Mouse (Mus musculus): Measurements from ENCODE around the gene Mettl2. TPM values are rescaled to one million over a fixed set of nuclear protein-coding genes. Genes with fewer than 3 reads are reported as not detected.
A peak's percentile ranks its signal among the peaks of the same experiment; 100 is the strongest.
"Not testable (repeated sequence)": the region's sequence is repeated elsewhere in the genome, so short reads cannot be mapped to it uniquely, and the experiment has no call there.

Gene Mettl2
- total RNA-seq (2018; cell fraction: chromatin; rRNA removed), result 10 to 100 TPM in 25 of 26 experiments, 1 to 10 TPM in 1; 7.9 to 53.9 (median 30.4) TPM
- total RNA-seq (2018; cell fraction: cytosol; rRNA removed), result 10 to 100 TPM in 18 of 26 experiments, 1 to 10 TPM in 8; 7.4 to 14.4 (median 11.5) TPM
- total RNA-seq (2018; cell fraction: nucleus; rRNA removed), result 10 to 100 TPM in 25 of 26 experiments, 1 to 10 TPM in 1; 10.0 to 43.0 (median 20.0) TPM
- polyA plus RNA-seq (2018), result 11.3 to 21.5 TPM (median 16.6 TPM) in 3 replicates

DNA sequence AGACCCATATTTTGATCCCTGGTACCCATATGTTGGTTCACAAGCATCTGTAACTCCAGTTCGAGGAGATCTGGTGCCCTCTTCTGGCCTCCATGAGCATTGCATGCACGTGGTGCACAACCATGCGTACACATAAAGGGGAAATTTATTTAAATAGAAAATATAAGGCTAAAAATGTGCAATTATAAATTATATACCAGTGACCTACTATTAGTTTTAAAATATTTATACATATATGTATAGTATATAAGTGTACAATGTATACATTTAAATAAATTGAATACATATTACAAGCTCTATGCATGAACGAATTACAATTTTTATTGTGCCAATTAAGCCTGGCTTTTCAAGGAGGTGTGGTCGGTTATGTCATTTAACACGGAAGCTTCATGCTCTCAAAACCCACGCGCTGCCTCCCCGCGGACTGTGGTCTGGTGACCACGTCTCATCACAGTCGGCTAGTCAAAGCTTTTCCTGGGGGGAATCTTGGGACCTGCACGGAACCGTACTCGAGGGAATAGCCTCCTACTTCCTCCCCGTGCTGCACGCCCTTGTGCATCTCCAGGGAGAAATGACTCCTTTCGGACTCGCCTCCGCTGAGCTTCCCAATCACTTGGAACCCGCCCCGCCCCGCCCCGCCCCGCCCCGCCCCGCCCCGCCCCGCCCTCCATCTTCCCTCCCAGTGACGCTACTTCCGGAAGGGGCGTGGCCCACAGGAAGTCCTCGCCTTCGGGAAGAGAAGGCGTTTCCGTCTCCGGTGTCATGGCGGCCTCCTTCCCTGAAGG is at the start of gene Mettl2:
TSS of gene Mettl2 (plus strand) at position 691 of the 785 bp plus-strand sequence.
- WGBS (ENCODE audit: missing documents), result 2% methylated on average over 28 of the region's 38 CpGs
- peak within 1 kb of the TSS; percentile 28; the same call in 1 of the 2 replicates for H3K27ac ChIP-seq
- H3K4me3 ChIP-seq (ENCODE audit: inconsistent target), result peak within 1 kb of the TSS; percentile 78
- no peaks in the 10 kb centered on the region for H3K36me3 ChIP-seq (ENCODE audit: inconsistent target)
- peaks cover 36% of the 10 kb centered on the region for H3K79me2 ChIP-seq (ENCODE audit: inconsistent target)

DNA sequence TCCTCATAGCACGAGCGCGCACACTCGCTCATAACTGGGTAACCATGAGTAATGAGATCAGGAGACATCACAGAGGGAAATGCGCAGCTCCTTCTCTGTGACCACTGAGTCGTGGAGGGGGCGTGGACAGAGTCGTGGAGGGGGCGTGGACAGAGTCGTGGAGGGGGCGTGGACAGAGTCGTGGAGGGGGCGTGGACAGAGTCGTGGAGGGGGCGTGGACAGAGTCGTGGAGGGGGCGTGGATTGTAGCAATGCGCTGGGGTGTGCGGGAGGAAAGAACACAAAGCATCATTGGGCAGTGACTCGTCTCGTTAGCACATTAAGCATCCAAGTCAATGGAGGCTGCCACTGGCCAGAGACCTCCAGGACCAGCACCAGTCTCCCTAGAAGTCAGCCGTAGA is 13.8 kb upstream of the Mettl2 start:
- H3K36me3 ChIP-seq (ENCODE audit: inconsistent target); H3K4me3 ChIP-seq (ENCODE audit: inconsistent target); H3K79me2 ChIP-seq (ENCODE audit: inconsistent target); H3K27ac ChIP-seq: not testable (repeated sequence)
- 82% methylated on average over 21 of the region's 22 CpGs for WGBS (ENCODE audit: missing documents)

DNA sequence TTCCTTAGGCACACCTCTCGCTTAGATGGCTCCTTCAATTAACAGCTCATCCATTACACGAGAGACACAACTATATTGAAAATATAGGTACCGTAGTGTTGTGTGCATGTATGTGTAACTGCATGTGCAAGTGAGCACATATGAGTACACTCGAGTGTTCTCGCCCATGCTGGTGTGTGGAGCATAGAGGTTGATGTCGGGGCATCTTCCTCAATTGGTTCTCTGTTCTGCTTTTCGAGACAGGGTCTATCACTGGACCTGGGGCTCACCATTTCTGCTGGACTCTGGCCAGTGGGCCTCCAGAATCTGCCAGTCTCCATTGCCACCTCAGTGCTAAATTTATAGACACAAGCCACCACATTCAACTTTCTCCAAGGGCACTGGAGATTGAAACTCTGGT is 8.4 kb upstream of the Mettl2 start:
- H3K36me3 ChIP-seq (ENCODE audit: inconsistent target), result no peaks in the 10 kb centered on the region
- H3K27ac ChIP-seq, result no peak overlapping the region
- H3K4me3 ChIP-seq (ENCODE audit: inconsistent target), result no peak overlapping the region
- WGBS (ENCODE audit: missing documents), result 64% methylated on average over 7 of the region's 7 CpGs
- H3K79me2 ChIP-seq (ENCODE audit: inconsistent target), result no peaks in the 10 kb centered on the region

DNA sequence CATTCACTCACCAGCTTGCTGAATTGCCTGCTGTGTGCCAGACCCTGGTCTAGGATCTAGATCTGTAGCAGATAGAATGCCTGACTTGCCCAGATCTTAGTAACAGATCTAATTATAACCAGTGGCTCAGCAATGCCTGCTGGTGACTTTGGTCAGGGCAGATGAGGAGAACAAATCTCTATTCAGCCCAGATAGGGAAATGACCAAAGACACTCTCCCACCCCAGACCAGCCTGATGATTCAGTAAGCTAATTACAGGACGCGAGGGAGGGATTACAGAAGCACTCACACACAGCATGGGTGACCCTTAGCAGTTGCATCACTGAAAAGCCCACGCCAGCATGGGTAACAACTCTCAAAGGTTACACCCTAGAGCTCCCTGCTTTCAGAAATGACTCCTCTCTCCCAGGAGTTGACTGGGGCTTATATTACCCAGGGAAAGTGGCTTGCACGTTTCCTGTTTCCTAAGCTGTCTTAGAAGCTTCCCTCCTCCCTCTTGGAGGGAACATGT is 5.6 kb upstream of the Mettl2 start:
- 31% methylated on average over 3 of the region's 4 CpGs for WGBS (ENCODE audit: missing documents)
- no peak overlapping the region for H3K4me3 ChIP-seq (ENCODE audit: inconsistent target)
- H3K79me2 ChIP-seq (ENCODE audit: inconsistent target), result no peaks in the 10 kb centered on the region
- H3K27ac ChIP-seq, result 0 out of 2 replicates have a peak overlapping the region, but pooled peaks have one; percentile 7
- no peaks in the 10 kb centered on the region for H3K36me3 ChIP-seq (ENCODE audit: inconsistent target)

DNA sequence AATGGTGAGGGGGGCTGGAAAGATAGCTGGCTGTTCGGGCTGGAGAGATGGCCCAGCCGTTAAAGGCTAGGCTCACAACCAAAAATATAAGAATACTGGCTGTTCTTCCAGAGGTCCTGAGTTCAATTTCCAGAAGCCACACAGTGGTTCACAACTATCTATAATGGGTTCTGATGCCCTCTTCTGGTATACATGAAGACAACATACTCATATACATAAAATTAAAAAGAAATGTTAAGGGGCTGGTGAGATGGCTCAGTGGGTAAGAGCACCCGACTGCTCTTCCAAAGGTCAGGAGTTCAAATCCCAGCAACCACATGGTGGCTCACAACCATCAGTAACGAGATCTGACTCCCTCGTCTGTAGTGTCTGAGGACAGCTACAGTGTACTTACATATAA is 4.4 kb upstream of the Mettl2 start:
- not testable (repeated sequence) for H3K27ac ChIP-seq; H3K4me3 ChIP-seq (ENCODE audit: inconsistent target); H3K36me3 ChIP-seq (ENCODE audit: inconsistent target); H3K79me2 ChIP-seq (ENCODE audit: inconsistent target)
- 78% methylated on average over 5 of the region's 5 CpGs for WGBS (ENCODE audit: missing documents)

DNA sequence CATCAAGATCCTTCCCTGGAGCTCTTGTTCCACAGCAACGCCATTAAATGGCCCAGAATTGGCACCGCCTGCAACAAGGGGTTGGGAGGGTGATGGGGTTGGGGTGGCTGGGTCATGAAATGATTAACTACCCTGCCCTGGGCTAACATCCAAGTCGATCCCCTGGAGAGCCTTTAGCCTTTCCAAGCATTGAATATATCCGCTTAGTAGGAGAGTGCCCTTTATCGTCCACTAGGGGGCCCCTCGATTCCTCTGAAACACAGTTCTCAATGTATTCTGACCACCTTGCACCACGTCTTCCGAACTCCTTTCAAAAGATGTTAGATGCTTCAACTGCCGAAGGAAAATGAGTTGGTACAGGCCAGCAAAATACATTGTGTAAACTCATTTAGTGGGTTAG is 2.2 kb upstream of the Mettl2 start:
- WGBS (ENCODE audit: missing documents), result 4% methylated on average over 9 of the region's 9 CpGs
- H3K4me3 ChIP-seq (ENCODE audit: inconsistent target), result no peak overlapping the region
- no peak overlapping the region for H3K27ac ChIP-seq

DNA sequence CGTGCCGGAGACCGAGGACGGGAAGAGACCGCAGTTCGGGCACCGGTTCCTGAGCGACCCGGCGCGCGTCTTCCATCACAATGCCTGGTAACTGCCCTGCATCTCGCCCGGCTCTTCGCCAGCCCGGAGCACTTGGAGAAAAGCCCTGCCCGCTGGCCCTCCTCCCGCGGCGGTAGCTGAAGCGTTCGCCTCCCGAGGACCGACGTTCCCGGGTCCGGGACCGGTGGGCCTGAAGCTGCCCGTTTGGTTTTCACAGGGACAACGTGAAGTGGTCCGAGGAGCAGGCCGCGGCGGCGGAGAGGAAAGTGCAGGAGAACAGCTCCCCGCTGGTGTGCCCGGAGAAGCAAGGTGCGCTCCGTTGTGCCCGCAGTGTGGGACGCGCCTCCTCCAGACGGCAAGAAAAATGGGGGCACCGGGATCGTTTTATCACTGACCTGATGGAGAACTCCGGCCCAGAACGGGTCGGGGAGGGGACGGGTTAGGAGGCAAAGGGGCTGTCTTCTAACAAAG is 350 bp downstream of the Mettl2 start:
- H3K27ac ChIP-seq, result no peak overlapping the region
- peaks cover 36% of the 10 kb centered on the region for H3K79me2 ChIP-seq (ENCODE audit: inconsistent target)
- H3K4me3 ChIP-seq (ENCODE audit: inconsistent target), result peak overlapping the region; percentile 78
- 0 out of 2 replicates have a peak, but pooled peaks cover 2% of the 10 kb centered on the region for H3K36me3 ChIP-seq (ENCODE audit: inconsistent target)
- under 1% methylated on average over 46 of the region's 49 CpGs for WGBS (ENCODE audit: missing documents)

More for the DNA sequence above, 2.2 kb upstream of the Mettl2 start:
- Histone ChIP-seq H3K36me3 (ENCODE audit: inconsistent target) (no peaks in the 10 kb centered on the region), H3K79me2 (ENCODE audit: inconsistent target) (peaks cover 26% of the 10 kb centered on the region)

DNA sequence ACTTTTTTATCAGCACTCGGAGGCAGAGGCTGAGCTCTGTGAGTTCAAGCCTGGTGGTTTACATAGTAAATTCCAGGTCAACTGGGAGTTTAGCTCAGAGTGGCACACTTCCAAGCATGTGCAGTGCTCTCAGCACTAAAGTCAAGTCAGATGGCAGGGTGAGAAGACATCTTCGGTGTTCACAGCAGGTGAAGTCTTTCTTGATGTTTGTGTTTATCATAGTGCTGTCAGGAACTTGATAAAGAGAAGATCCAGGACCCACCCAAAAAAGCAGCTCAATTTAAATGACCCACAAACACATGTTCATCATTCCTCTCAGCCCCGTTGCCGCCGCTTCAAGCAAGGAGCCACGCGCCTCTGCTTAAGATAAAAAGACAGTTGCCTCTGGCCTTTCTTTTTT is 9.5 kb downstream of the Mettl2 start:
- H3K4me3 ChIP-seq (ENCODE audit: inconsistent target), result no peak overlapping the region
- H3K27ac ChIP-seq, result no peak overlapping the region
- WGBS (ENCODE audit: missing documents), result 93% methylated on average over 7 of the region's 7 CpGs
- H3K79me2 ChIP-seq (ENCODE audit: inconsistent target), result no peaks in the 10 kb centered on the region
- H3K36me3 ChIP-seq (ENCODE audit: inconsistent target), result peaks cover 64% of the 10 kb centered on the region

DNA sequence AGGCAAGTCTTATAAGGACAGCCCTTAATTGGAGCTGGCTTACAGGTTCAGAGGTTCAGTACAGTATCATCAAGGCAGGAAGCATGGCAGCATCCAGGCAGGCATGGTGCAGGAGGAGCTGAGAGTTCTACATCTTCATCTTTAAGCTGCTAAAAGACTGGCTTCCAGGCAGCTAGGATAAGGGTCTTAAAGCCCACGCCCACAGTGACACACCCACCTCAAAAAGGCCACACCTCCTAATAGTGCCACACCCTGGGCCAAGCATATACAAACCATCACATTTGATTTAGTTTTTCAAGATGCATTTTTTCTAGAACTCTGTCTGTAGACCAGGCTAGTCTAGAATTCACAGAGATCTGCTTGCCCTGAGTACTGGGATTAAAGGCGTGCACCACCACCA is 11.0 kb downstream of the Mettl2 start:
- not testable (repeated sequence) for H3K27ac ChIP-seq; H3K79me2 ChIP-seq (ENCODE audit: inconsistent target); H3K4me3 ChIP-seq (ENCODE audit: inconsistent target)
- 100% methylated on average over 2 of the region's 2 CpGs for WGBS (ENCODE audit: missing documents)
- H3K36me3 ChIP-seq (ENCODE audit: inconsistent target), result peaks cover 57% of the 10 kb centered on the region

DNA sequence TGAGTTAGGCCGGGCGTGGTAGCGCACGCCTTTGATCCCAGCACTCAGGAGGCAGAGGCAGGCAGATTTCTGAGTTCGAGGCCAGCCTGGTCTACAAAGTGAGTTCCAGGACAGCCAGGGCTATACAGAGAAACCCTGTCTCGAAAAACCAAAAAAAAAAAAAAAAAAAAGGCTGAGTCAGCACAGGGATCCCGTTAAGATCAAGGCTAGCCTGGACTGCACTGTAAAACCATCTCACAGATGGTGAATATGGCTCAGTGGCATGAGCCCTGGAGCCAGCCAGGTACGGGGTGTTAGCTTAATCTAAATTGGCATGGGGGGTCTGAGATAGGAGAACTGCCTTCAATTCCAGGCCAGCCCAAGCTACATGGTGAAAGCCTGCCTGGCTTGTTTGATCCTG is 14.3 kb downstream of the Mettl2 start:
- H3K4me3 ChIP-seq (ENCODE audit: inconsistent target); H3K79me2 ChIP-seq (ENCODE audit: inconsistent target); H3K27ac ChIP-seq: not testable (repeated sequence)
- whole genome bisulfite sequencing (ENCODE audit: missing documents), result 80% methylated on average over 6 of the region's 8 CpGs
- H3K36me3 ChIP-seq (ENCODE audit: inconsistent target), result peaks cover 27% of the 10 kb centered on the region

DNA sequence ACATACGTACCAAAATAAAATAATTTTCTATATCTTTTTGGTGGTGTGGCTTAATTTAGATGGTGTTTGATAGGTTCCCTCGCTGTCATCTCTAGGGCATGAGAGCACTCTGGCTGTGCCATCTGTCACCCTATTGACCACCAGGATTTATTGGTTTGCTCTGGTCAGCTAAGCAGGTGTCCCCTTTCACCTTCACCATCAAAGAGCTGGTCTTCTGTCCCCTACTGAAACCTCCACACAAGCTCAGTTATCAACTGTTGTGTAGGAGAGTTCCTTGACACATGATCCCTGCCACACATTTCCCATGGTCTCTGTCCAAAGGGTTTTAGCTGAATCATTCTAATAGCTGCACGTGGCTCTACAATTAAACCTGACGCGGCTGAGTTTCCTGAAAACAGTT is 14.9 kb downstream of the Mettl2 start:
- 82% methylated on average over 5 of the region's 5 CpGs for WGBS (ENCODE audit: missing documents)
- peaks cover 21% of the 10 kb centered on the region; the same call in 1 of the 2 replicates for H3K36me3 ChIP-seq (ENCODE audit: inconsistent target)

DNA sequence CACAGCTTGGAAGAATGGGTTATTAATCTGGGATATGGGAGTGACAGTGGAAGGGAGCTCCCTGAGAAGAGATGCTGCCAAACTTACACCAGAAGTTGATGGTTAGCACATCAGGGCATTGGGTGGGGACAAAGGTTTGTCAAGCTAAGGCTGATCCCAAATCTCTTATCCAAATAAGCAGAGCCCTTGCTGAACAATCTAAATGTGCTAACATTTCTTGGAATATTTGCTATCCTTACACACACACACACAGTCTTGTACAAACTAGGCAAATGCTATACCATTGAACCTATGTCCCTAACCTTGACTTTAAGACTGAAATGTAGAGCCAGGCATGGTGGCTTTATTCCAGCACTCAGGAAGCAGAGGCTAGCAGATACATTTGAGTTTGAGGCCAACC is 17.3 kb downstream of the Mettl2 start:
- H3K27ac ChIP-seq, result no peak overlapping the region

More for the DNA sequence above, 14.9 kb downstream of the Mettl2 start:
- H3K4me3 ChIP-seq (ENCODE audit: inconsistent target), result no peak overlapping the region
- no peak overlapping the region for H3K27ac ChIP-seq
- no peaks in the 10 kb centered on the region for H3K79me2 ChIP-seq (ENCODE audit: inconsistent target)

DNA sequence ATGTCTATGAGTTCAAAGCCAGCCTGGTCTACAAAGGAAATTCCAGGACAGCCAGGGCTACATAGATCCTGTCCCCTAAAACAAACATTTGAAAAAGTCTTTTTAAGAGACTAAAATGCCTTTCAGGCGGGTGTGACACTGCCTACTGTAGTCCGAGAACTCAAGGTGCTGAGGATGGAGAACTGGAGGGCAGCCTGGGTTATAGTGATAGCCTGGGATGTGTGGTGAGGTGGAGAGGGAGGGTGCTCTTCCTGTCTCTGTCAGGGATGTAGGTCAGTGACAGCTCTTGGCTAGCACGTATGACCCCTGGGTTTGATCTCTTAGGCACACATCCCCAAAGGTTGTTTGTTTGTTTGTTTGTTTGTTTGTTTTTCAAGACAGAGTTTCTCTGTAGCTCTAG is 17.9 kb downstream of the Mettl2 start:
- no peak overlapping the region for H3K4me3 ChIP-seq (ENCODE audit: inconsistent target)
- H3K36me3 ChIP-seq (ENCODE audit: inconsistent target), result peaks cover 13% of the 10 kb centered on the region; the same call in 1 of the 2 replicates
- WGBS (ENCODE audit: missing documents), result 93% methylated on average over 3 of the region's 3 CpGs
- H3K27ac ChIP-seq, result no peak overlapping the region
- H3K79me2 ChIP-seq (ENCODE audit: inconsistent target), result no peaks in the 10 kb centered on the region

More for the DNA sequence above, 17.3 kb downstream of the Mettl2 start:
- H3K79me2 ChIP-seq (ENCODE audit: inconsistent target), result no peaks in the 10 kb centered on the region
- peaks cover 13% of the 10 kb centered on the region; the same call in 1 of the 2 replicates for H3K36me3 ChIP-seq (ENCODE audit: inconsistent target)
- no peak overlapping the region for H3K4me3 ChIP-seq (ENCODE audit: inconsistent target)

DNA sequence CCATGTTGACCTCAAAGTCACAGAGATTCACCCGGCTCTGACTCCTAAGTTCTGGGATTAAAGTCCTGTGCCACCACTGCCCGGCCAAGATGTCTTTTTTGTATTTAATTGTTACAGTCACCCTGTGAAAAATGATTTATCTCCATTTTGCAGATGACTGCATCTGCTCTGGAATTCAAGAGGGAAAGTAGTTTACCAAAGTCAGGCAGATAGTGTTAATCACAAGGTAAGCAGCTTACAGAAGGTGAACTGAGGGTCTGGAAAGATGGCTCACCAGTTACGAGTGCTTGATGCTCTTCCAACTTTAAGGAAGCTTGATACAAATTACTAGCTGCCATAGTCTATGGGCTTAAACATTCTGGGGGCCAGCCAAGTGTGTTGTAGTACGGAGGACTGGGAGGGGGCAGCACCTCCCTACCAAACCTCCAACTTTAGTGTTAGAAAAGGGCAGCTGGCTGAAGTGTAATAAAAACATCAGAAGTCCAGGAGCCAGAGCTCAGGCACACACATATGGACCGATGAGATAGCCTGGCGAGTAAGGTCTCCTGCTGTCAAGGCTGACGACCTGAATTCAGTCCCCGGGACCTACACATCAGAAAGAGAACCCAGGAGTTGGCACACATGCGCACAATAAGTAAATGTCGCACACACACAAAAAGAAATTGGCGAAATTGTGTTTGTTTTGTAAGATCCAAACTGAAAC is 18.4 kb downstream of the Mettl2 start:
- 93% methylated on average over 9 of the region's 11 CpGs for WGBS (ENCODE audit: missing documents)
- Histone ChIP-seq H3K27ac (no peak overlapping the region), H3K36me3 (ENCODE audit: inconsistent target) (peaks cover 8% of the 10 kb centered on the region; the same call in 1 of the 2 replicates), H3K79me2 (ENCODE audit: inconsistent target) (no peaks in the 10 kb centered on the region), H3K4me3 (ENCODE audit: inconsistent target) (no peak overlapping the region)

Measured in macrophage (primary cell).